Mouse (Mus musculus) stomach, embryonic 16.5 days (tissue): Measurements from ENCODE around the gene Klc4. TPM values are rescaled to one million over a fixed set of nuclear protein-coding genes. Genes with fewer than 3 reads are reported as not detected.
A peak's percentile ranks its signal among the peaks of the same experiment; 100 is the strongest.

Source experiments
- ATAC-seq: fragments of 200-750 bp; cut with Nextera tagmentation; 2 replicates; pipeline ENCODE4 v1.8.0; 2017; ENCODE audit warnings: moderate number of reproducible peaks, moderate TSS enrichment; ENCODE audit not compliant: insufficient read depth, low FRiP score
- H3K27ac ChIP-seq: fragments of 300-500 bp; sonication (generic); 2 replicates; pipeline ENCODE4 v1.5.1; 2014; ENCODE audit warnings: low read length
- H3K27me3 ChIP-seq: fragments of 300-500 bp; sonication (generic); 2 replicates; pipeline ENCODE4 v1.6.1; 2014; ENCODE audit warnings: low read length, control low read depth, mixed read lengths; ENCODE audit not compliant: control insufficient read depth, insufficient read depth
- H3K36me3 ChIP-seq: fragments of 300-500 bp; sonication (generic); 2 replicates; pipeline ENCODE4 v1.6.1; 2014; ENCODE audit warnings: low read length; ENCODE audit not compliant: control insufficient read depth, insufficient read depth
- H3K4me1 ChIP-seq: fragments of 300-500 bp; sonication (generic); 2 replicates; pipeline ENCODE4 v1.6.1; 2014; ENCODE audit warnings: low read length, control low read depth, mixed read lengths; ENCODE audit not compliant: control insufficient read depth, insufficient read depth
- H3K4me2 ChIP-seq: fragments of 300-500 bp; sonication (generic); 2 replicates; pipeline ENCODE4 v1.6.1; 2014; ENCODE audit warnings: low read depth, low read length, mixed read lengths
- H3K4me3 ChIP-seq: fragments of 300-500 bp; sonication (generic); replicated peaks from 2 replicates; pipeline ENCODE4 v1.5.1; 2014; ENCODE audit warnings: mild to moderate bottlenecking, low read length
- H3K9ac ChIP-seq: fragments of 300-500 bp; sonication (generic); 2 replicates; pipeline ENCODE4 v1.6.1; 2014; ENCODE audit warnings: low read length
- H3K9me3 ChIP-seq: fragments of 300-500 bp; sonication (generic); replicated peaks from 2 replicates; pipeline ENCODE4 v1.6.1; 2016; ENCODE audit warnings: low read length, control low read depth; ENCODE audit not compliant: control insufficient read depth
- WGBS: fragments of 180-500 bp; shearing (Covaris S2); extraction: QIAGEN DNeasy Blood & Tissue Kit; methylation state at CpG from one replicate; pipeline ENCODE4 v1.1.7; 2014; 5-methylcytosine and 5-hydroxymethylcytosine counted together
- polyA plus RNA-seq: library from polyadenylated mRNA; unstranded; fragments of >200 nt; fragmentation: Nextera tagmentation; extraction: Ambion mirVana; gene quantifications from 2 replicates; pipeline ENCODE4 v1.2.1, GENCODE M21; 2015

Gene Klc4
- polyA plus RNA-seq, 1 experiment from 2014 or later = 41.4 TPM

DNA sequence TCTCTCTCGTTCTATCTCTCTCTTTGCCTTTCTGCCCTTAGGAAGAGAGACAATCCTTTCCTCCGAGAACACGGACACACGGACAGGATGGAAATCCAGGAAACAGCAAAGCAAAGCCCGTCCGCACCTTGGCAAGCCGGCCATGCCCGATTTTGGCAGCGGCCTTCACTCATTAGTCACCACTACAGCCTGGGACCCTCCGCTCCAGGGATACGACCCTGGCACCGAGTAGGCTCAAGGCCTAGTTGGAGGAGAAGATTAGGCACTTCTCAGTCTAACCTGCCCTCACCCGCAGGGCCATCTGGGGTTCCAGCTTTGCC lies 17.4 kb downstream of the Klc4 start:
- H3K9ac ChIP-seq = peak overlapping the region; percentile 97
- peaks cover 9% of the 10 kb centered on the region; the same call in 1 of the 2 replicates for H3K36me3 ChIP-seq
- peak overlapping the region; percentile 98 for H3K27ac ChIP-seq
- no peak for ATAC-seq
- no peaks in the 10 kb centered on the region for H3K27me3 ChIP-seq
- H3K4me3 ChIP-seq = peak overlapping the region; percentile 96
- 0% methylated on average over 13 of the region's 13 CpGs for WGBS
- peaks cover 55% of the 10 kb centered on the region for H3K4me1 ChIP-seq
- H3K9me3 ChIP-seq = no peaks in the 10 kb centered on the region
- peak overlapping the region; percentile 64 for H3K4me2 ChIP-seq

DNA sequence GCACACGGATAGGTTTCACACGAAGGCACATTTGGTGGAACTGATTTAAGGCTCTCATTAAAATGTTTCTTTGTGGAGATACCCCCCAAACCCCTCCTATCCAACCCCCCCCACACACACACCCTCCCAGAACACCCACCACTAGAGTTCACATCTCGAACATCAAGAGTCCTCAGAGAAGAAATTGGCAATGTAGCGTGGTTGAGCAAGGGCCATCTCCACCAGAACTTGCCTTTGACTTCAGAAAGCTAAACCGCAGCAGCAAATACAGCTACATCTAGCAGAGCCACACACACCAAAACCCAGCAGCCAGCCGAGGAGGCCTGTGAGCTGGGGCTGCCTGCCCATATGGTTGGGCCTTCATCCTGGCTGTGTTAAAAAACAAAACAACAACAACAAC lies 18.4 kb downstream of the Klc4 start:
- H3K27me3 ChIP-seq = no peaks in the 10 kb centered on the region
- no peaks in the 10 kb centered on the region for H3K9me3 ChIP-seq
- peaks cover 66% of the 10 kb centered on the region for H3K4me1 ChIP-seq
- H3K9ac ChIP-seq = peak overlapping the region; percentile 97
- 33% methylated on average over 6 of the region's 6 CpGs for WGBS
- H3K4me2 ChIP-seq = peak overlapping the region; percentile 64
- H3K27ac ChIP-seq = peak overlapping the region; percentile 98; the same call in 1 of the 2 replicates
- H3K36me3 ChIP-seq = peaks cover 5% of the 10 kb centered on the region; the same call in 1 of the 2 replicates
- peak overlapping the region; percentile 96 for H3K4me3 ChIP-seq
- no peak for ATAC-seq

DNA sequence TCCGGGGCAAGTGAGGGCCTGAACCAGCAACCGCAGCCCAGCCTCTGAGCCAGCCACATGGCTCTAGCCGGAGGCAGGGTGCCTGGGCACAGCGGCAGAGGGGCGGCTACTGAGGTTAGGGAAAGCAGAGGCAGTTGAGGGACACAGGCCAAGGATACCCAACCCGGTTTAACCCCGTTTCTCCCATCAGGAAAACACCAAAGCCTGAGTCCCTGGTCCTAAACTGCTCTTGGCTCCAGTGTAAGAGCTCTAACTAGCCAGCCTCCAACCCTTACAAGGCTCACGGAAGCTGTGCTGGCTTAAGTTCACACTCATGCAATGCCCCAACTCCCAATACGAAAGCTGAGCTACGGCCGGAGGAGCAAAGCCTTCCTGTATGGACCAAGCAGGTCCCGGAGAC lies 21.2 kb downstream of the Klc4 start:
- H3K9ac ChIP-seq = peak overlapping the region; percentile 59
- 65% methylated on average over 12 of the region's 12 CpGs for WGBS

DNA sequence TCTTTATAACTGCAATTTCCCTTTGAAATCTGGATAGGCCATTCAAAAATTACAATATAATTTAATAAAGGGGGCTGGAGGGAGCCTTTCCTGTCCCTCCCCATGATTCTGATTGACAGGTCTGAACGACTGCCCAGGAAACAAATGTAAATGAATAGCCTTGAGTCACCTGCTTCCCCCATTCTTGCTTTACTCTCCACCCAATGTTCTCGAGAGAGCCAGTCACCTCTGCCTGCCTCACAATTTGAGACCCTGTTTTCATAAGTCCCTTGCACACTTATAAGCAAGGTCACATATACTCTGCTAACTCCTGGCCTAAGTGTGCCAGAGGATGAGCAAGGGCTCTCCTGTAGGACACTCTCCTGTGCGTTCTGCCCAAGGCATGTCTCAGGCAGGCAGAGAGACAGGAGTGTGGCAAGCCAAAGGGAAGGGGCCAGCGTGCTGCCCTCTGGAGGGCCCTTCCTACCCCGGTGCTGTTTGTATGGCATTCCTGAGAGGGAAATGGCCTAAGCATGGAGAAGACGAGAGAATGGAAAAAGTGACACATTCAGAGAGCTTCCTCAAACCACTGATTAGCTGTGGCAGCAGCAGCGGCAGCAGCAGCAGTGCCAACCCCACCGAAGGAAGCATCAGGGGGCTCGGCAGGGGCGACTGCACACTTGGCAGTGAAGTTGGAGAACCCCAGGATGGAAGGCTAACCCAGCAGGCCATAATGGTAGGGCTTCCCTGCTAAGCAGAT lies 21.8 kb downstream of the Klc4 start:
- H3K4me1 ChIP-seq = peaks cover 83% of the 10 kb centered on the region
- peak overlapping the region; percentile 59 for H3K9ac ChIP-seq
- peak overlapping the region; percentile 83 for H3K27ac ChIP-seq
- H3K4me3 ChIP-seq = no peak overlapping the region
- 23% methylated on average over 10 of the region's 10 CpGs for WGBS
- no peak for ATAC-seq
- no peaks in the 10 kb centered on the region for H3K9me3 ChIP-seq
- H3K36me3 ChIP-seq = no peaks in the 10 kb centered on the region
- peak overlapping the region; percentile 28 for H3K4me2 ChIP-seq
- no peaks in the 10 kb centered on the region for H3K27me3 ChIP-seq

More for the DNA sequence above, 21.2 kb downstream of the Klc4 start:
- no peaks in the 10 kb centered on the region for H3K27me3 ChIP-seq
- no peaks in the 10 kb centered on the region for H3K9me3 ChIP-seq
- H3K27ac ChIP-seq = peak overlapping the region; percentile 83
- H3K4me2 ChIP-seq = peak overlapping the region; percentile 28; the same call in 1 of the 2 replicates
- no peak for ATAC-seq
- H3K4me1 ChIP-seq = peaks cover 78% of the 10 kb centered on the region
- H3K4me3 ChIP-seq = no peak overlapping the region
- no peaks in the 10 kb centered on the region for H3K36me3 ChIP-seq

DNA sequence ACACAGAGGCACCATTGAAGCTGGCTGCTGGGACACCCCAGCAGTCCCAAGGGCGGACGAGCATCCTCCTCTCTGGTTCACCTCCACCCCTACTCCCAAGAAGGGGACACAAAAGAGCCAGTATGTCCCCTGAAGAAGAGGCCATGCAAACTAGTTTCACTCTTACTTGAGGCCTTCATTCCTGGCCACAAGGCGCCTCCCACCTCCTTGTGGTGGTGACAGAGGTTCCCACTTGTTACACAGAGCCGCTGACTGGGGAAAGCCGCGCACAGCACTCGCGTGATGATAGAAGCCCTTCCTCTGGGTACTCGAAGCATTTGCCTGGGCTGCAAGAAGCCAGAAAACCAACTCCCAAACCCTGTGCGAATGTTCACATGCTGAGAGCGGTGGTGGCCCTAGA lies 23.6 kb downstream of the Klc4 start:
- 69% methylated on average over 11 of the region's 11 CpGs for WGBS
- peaks cover 96% of the 10 kb centered on the region for H3K4me1 ChIP-seq
- peak overlapping the region; percentile 81 for H3K27ac ChIP-seq
- H3K27me3 ChIP-seq = no peaks in the 10 kb centered on the region
- H3K36me3 ChIP-seq = no peaks in the 10 kb centered on the region
- no peaks in the 10 kb centered on the region for H3K9me3 ChIP-seq
- no peak overlapping the region for H3K4me3 ChIP-seq
- H3K4me2 ChIP-seq = no peak overlapping the region
- no peak for ATAC-seq
- peak overlapping the region; percentile 37; the same call in 1 of the 2 replicates for H3K9ac ChIP-seq

DNA sequence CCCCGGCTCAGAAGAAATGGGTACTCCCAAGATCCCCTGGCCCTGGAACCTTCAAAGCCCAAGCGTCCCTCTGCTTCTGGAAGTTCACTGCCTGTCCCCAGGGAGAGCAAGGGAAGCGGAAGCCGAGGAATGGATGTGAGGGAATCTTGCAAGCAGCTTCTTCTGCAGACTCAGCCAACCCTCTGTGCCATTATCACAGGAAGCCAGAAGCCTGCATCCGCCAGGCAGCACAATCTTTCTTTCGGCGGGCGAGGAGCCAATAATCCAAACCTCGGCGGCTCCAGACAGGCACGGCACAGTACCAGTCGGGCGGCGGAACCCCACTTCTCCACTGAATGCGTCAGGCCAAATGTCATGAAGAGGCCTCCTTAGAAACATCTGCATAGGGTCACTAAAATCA lies 24.5 kb downstream of the Klc4 start:
- Histone ChIP-seq H3K27ac (peak overlapping the region; percentile 78), H3K4me1 (peaks cover 94% of the 10 kb centered on the region), H3K9ac (peak overlapping the region; percentile 47), H3K27me3 (no peaks in the 10 kb centered on the region), H3K36me3 (no peaks in the 10 kb centered on the region), H3K4me2 (peak overlapping the region; percentile 20; the same call in 1 of the 2 replicates), H3K4me3 (0 out of 2 replicates have a peak overlapping the region, but pooled peaks have one; percentile 1), H3K9me3 (no peaks in the 10 kb centered on the region)
- 34% methylated on average over 15 of the region's 15 CpGs for WGBS
- no peak for ATAC-seq

DNA sequence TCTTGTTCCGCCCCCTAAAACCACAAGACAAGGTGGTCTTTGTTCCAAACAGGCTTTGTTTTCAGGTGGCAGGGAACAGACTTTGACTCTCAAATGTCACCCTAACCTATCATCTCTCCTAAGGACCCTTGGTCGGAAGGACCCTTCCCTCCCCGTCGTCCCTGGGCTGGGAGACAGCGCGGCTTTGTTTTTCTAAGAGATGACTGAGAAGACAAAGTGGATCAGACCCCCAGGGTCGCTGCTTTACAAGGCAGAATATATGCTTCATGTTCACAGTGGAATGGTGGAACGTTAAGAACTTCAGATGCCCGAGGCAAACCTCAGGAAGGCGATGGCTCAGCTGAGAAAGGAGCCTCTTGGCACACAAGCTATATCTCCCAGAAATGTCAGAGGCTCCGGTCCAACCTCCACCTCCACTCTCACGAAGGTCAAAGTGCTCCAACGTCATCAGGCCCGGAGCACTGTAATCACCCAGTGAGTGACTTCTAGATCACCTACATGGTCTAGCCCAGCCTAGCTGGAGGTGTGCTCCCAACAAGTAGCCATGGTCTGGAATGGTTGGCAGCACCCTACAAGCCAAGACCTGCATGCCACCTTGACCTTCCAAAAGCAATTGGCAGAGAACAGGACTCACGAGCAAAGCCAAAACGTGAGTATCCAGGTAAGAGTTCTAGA lies 26.0 kb downstream of the Klc4 start:
- ATAC-seq = no peak
- H3K9ac ChIP-seq = peak overlapping the region; percentile 66
- H3K27me3 ChIP-seq = no peaks in the 10 kb centered on the region
- WGBS = 27% methylated on average over 16 of the region's 16 CpGs
- no peaks in the 10 kb centered on the region for H3K9me3 ChIP-seq
- no peaks in the 10 kb centered on the region for H3K36me3 ChIP-seq
- peak overlapping the region; percentile 97 for H3K27ac ChIP-seq
- peaks cover 84% of the 10 kb centered on the region for H3K4me1 ChIP-seq
- peak overlapping the region; percentile 47 for H3K4me2 ChIP-seq
- peak overlapping the region; percentile 23; the same call in 1 of the 2 replicates for H3K4me3 ChIP-seq

DNA sequence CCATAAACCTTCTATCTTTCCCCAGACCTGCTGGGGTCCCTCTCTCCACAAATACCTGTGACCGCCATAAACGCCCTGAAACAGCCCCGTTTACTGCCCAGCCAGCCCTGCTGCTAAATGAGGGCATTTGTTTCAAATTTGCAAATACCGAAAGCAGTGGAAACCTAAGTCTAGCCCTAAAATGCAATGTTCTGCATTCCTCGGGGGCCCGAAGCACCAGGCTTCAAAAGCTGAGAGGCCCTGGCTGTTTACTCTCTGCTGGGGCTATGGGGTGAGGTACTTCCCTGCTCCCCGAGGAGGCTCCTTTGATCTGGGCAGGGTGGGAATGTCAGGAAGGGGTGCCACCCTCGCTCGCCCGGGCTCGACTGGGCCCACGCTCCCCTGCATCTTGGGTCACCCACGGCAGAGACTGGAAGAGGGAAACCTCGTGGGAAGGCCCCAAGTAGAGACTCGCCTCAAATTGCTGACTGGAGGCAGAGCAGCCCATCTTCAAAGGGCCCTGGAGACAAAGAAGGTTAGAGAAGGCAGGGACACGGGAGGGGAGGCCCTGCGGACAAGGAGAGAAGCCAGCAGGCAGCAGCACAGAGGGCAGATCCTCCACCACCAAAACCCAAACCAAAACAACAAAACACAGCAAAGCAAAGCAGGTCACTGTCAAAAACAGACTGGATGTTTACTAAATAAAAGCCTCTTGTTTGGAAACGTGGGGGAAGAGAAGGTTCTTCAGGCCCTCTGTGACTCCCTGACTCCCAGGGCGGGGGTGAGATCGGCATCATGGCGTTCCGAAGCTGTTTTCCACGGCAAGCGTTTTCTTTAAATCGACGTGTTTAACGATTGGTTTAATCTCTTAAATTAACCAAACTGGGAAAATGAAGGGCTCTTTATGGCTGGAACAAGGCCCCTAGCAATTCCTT lies 26.8 kb downstream of the Klc4 start:
- WGBS = 18% methylated on average over 27 of the region's 27 CpGs
- 0 out of 2 replicates have a peak, but pooled peaks have one; percentile 26 for ATAC-seq
- no peaks in the 10 kb centered on the region for H3K27me3 ChIP-seq
- no peaks in the 10 kb centered on the region for H3K36me3 ChIP-seq
- H3K9me3 ChIP-seq = no peaks in the 10 kb centered on the region
- H3K4me3 ChIP-seq = peak overlapping the region; percentile 23
- H3K9ac ChIP-seq = peak overlapping the region; percentile 66
- peaks cover 79% of the 10 kb centered on the region for H3K4me1 ChIP-seq
- H3K27ac ChIP-seq = peak overlapping the region; percentile 97
- peak overlapping the region; percentile 47 for H3K4me2 ChIP-seq
